Mouse (Mus musculus) thymus, postnatal 0 days (tissue): ENCODE results near the gene Cst13. TPM values are rescaled to one million over a fixed set of nuclear protein-coding genes. Genes with fewer than 3 reads are reported as not detected.

Experiments used
- DNase-seq: peaks from one replicate; pipeline ENCODE4 v3.0.0-alpha.2; 2015; ENCODE audit warnings: low spot score
- polyA plus RNA-seq: library from polyadenylated mRNA; unstranded; fragments of >200 nt; fragmentation: Nextera tagmentation; extraction: Ambion mirVana; gene quantifications from 2 replicates; pipeline ENCODE4 v1.2.1, GENCODE M21; 2015

Gene Cst13
- polyA plus RNA-seq, 1 experiment from 2014 or later = not detected

- DNase-seq = peak; percentile 56
Measured at GRCm38 (mm10) chr2:148874617-148875334, 54.9 kb downstream of the Cst13 start.

DNA sequence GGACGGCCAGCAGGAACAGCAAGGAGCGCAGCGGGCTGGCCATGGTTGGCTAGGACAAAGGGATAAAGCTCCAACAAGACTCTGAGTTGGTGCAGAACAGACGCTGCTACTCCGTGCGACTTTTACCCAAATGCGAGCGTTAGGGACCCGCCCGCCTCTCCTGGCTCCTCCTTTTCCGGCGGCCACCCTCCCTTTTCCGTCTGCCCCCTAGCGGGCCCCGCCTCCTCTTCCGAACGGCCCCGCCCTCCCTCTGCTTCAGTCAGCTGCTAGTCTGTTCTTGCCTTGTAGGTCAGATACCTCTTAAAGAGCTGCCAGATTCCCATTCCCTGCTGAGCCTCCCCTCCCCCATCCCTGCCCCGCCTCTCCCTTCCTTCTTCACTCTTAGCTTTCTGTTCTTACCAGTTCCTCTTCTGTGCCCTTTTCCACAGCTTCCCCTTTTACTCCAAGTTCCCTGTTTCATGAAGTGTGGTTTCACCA, 55.5 kb downstream of the Cst13 start, which contains the start of gene Cst3:
Gene Cst3 (minus strand): TSS at position 358 of the 477 bp plus-strand sequence.
- peak; percentile 83 for DNase-seq

GRCm38 (mm10) chr2:148877016-148877770, 57.3 kb downstream of the Cst13 start:
- DNase-seq = no peak

DNA sequence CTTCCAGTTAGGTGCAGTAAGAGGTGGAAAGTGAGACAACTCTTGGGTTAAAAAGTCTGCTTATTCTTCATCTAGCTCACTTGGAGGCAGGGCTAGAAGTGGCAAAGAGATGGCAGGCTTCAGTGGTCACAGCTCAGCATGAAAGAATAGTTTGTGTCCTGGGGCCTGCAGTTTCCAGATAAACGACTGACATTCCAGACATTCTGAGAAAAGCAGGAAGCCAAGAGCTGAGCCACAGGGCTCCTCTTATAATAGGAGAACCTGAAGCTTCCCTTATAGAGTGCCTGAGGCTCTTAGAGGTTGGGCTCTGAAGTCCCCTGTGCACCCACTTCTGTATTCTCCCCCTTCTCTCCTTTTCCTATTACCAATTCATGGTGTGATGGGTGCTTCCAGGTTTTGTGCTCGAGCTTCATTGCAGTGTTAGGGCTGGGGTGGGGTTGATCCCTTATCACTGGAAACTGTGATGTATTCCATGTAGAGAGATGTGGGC, 58.8 kb downstream of the Cst13 start:
- DNase-seq = no peak

GRCm38 (mm10) chr2:148879199-148879598, 59.3 kb downstream of the Cst13 start:
- no peak for DNase-seq

Other genes starting within 250 kb of the Cst13 start
- 124 and 133 TPM in 2 replicates for gene Nxt1, start 147.5 kb upstream of the Cst13 start, polyA plus RNA-seq
- 12.0 and 14.1 TPM in 2 replicates for gene Gzf1, start 139.1 kb upstream of the Cst13 start, polyA plus RNA-seq
- gene Napb, start 87.6 kb upstream of the Cst13 start, polyA plus RNA-seq = 0.51 and 0.74 TPM in 2 replicates
- not detected in 2 replicates for gene Cstl1, start 69.7 kb upstream of the Cst13 start, polyA plus RNA-seq
- gene Cst11, start 48.6 kb upstream of the Cst13 start, polyA plus RNA-seq = not detected in 2 replicates
- gene 8030411F24Rik, start 38.1 kb upstream of the Cst13 start, polyA plus RNA-seq = not detected in 2 replicates
- 0.33 and 0.36 TPM in 2 replicates for gene Cst12, start 30.7 kb upstream of the Cst13 start, polyA plus RNA-seq
- gene Cst8, start 21.3 kb upstream of the Cst13 start, polyA plus RNA-seq = 0.31 and 0.40 TPM in 2 replicates
- gene Cst9, start 15.1 kb downstream of the Cst13 start, polyA plus RNA-seq = 0.42 and 0.90 TPM in 2 replicates
- 0.21 and 0.22 TPM in 2 replicates for gene 9230104L09Rik, start 45.0 kb downstream of the Cst13 start, polyA plus RNA-seq
- gene Cst3, start 55.6 kb downstream of the Cst13 start, polyA plus RNA-seq = 603 and 634 TPM in 2 replicates
- not detected in 2 replicates for gene Gm1330, start 183.2 kb downstream of the Cst13 start, polyA plus RNA-seq
- gene Gm10750, start 197.2 kb downstream of the Cst13 start, polyA plus RNA-seq = not detected in 2 replicates